Mouse (Mus musculus) neural tube, embryonic 14.5 days (tissue): ENCODE measurements around the gene Ablim1. TPM values are rescaled to one million over a fixed set of nuclear protein-coding genes. Genes with fewer than 3 reads are reported as not detected.

Experiments used
- ATAC-seq: fragments of 200-750 bp; cut with Nextera tagmentation; 2 replicates; pipeline ENCODE4 v1.8.0; 2017; ENCODE audit warnings: low read depth, mild to moderate bottlenecking, moderate TSS enrichment, moderate library complexity
- H3K27ac ChIP-seq: fragments of 300-500 bp; sonication (generic); 2 replicates; pipeline ENCODE4 v1.5.1; 2014; ENCODE audit warnings: low read depth, mild to moderate bottlenecking, control low read depth, low read length, moderate library complexity, mixed read lengths
- H3K27me3 ChIP-seq: fragments of 300-500 bp; sonication (generic); 2 replicates; pipeline ENCODE4 v1.6.1; 2014; ENCODE audit warnings: low read length; ENCODE audit not compliant: control insufficient read depth, insufficient read depth
- H3K36me3 ChIP-seq: fragments of 300-500 bp; sonication (generic); 2 replicates; pipeline ENCODE4 v1.6.1; 2014; ENCODE audit warnings: low read length, mixed read lengths; ENCODE audit not compliant: control insufficient read depth, insufficient read depth
- H3K4me1 ChIP-seq: fragments of 300-500 bp; sonication (generic); 2 replicates; pipeline ENCODE4 v1.6.1; 2014; ENCODE audit warnings: low read length; ENCODE audit not compliant: control insufficient read depth, insufficient read depth
- H3K4me2 ChIP-seq: fragments of 300-500 bp; sonication (generic); 2 replicates; pipeline ENCODE4 v1.6.1; 2014; ENCODE audit warnings: mild to moderate bottlenecking, low read depth, low read length, control low read depth
- H3K4me3 ChIP-seq: fragments of 300-500 bp; sonication (generic); 2 replicates; pipeline ENCODE4 v1.5.1; 2014; ENCODE audit warnings: low read depth, low read length, control low read depth, mixed read lengths
- H3K9ac ChIP-seq: fragments of 300-500 bp; sonication (generic); replicated peaks from 2 replicates; pipeline ENCODE4 v1.6.1; 2014; ENCODE audit warnings: low read depth, mild to moderate bottlenecking, control low read depth, low read length, mixed read lengths
- H3K9me3 ChIP-seq: fragments of 300-500 bp; sonication (generic); 2 replicates; pipeline ENCODE4 v1.6.1; 2016; ENCODE audit warnings: low read length; ENCODE audit not compliant: control insufficient read depth
- WGBS: fragments of 180-500 bp; shearing (Covaris S2); extraction: QIAGEN DNeasy Blood & Tissue Kit; methylation state at CpG from one replicate; pipeline ENCODE4 v1.1.7; 2014; 5-methylcytosine and 5-hydroxymethylcytosine counted together
- polyA plus RNA-seq: library from polyadenylated mRNA; unstranded; fragments of >200 nt; fragmentation: Nextera tagmentation; extraction: Ambion mirVana; gene quantifications from 2 replicates; pipeline ENCODE4 v1.2.1, GENCODE M21; 2014

The Ablim1 gene
- polyA plus RNA-seq, 1 experiment from 2014 or later, result 47.4 TPM

DNA sequence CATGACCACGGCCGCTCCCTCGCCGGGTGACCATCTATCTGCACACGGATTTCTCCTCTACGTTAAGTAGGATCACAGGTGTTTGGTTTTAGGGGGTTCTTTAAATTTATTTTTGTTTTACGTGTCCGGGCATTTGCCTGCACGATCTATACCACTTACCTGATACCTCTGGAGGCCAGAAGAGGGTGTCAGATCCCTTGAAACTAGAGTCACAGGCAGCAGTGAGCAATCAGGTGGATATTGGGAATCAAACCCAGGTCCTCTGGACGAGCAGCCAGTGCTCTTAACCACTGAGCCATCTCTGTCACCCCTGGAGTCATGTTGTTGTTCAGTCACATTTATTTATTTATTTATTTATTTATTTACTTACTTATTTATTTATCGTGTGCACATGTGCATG lies 15.6 kb upstream of the Ablim1 start:
- no peak for ATAC-seq
- Histone ChIP-seq H3K9ac (no peak overlapping the region), H3K9me3 (no peaks in the 10 kb centered on the region), H3K27me3 (no peaks in the 10 kb centered on the region), H3K27ac (no peak overlapping the region), H3K4me2 (no peak overlapping the region), H3K36me3 (no peaks in the 10 kb centered on the region), H3K4me1 (no peaks in the 10 kb centered on the region), H3K4me3 (no peak overlapping the region)
- WGBS, result 83% methylated on average over 11 of the region's 11 CpGs

DNA sequence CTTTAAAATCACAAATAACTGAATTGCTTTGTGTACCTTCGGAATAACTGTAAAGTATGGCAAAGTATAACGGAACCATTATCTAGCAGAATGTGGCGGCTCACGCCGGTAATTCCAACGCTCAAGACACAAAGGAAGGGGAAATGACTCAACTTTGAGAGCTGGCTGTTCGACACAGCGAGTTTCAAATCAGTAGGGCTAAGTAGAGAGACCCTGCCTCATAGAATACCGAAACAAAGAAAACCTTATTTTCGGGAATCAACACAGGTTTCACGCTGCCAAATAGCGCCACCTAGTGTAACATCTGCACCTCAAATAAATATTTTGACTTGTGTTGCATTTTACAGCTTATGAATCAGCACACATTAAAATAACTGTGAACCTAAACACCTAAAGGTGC lies 14.1 kb upstream of the Ablim1 start:
- WGBS, result 62% methylated on average over 12 of the region's 12 CpGs
- no peaks in the 10 kb centered on the region for H3K27me3 ChIP-seq
- no peaks in the 10 kb centered on the region for H3K4me1 ChIP-seq
- no peak overlapping the region for H3K4me3 ChIP-seq
- ATAC-seq, result no peak
- H3K9ac ChIP-seq, result no peak overlapping the region
- no peak overlapping the region for H3K27ac ChIP-seq
- no peaks in the 10 kb centered on the region for H3K9me3 ChIP-seq
- no peaks in the 10 kb centered on the region for H3K36me3 ChIP-seq
- H3K4me2 ChIP-seq, result no peak overlapping the region

DNA sequence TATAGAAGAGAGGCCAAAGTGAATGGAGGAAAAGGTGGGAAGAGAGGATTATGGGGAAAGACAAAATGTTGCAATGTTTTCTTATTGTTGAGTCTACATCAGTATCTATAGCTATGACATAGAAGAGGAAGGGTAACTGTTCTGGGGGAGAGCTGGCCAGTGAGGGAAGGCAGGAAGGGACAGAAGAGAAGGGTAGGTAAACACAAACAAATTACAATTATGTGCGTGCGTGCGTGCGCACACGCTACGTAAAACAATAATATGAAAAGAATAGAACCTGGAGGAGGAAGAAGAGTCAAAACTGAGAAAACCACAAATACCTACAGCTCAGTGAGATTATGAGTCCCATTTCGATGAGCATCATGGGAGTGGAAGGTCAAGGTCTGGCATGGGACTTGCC lies 13.6 kb upstream of the Ablim1 start:
- Histone ChIP-seq H3K27ac (no peak overlapping the region), H3K36me3 (no peaks in the 10 kb centered on the region), H3K4me3 (no peak overlapping the region), H3K9me3 (no peaks in the 10 kb centered on the region), H3K4me2 (no peak overlapping the region), H3K27me3 (no peaks in the 10 kb centered on the region), H3K9ac (no peak overlapping the region), H3K4me1 (no peaks in the 10 kb centered on the region)
- no peak for ATAC-seq
- 97% methylated on average over 7 of the region's 7 CpGs for WGBS

DNA sequence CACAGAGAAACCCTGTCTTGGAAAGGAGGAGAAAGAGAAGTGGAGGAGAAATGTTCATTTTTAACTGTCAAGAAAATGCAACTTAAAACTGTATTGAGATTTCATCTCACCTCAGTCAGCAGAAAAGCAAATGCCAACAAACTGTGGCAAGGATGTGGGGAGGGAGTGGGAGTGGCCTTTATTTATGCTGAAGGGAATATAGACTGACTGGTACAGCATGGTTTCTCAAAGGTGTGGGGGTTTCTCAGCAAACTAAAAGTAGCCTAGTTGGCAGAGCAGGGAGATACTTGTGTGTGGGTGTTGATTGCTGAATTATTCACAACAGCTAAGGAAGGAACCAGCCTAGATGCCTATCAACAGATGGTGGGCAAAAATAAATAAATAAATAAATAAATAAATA lies 13.0 kb upstream of the Ablim1 start:
- no peaks in the 10 kb centered on the region for H3K4me1 ChIP-seq
- H3K9me3 ChIP-seq, result no peaks in the 10 kb centered on the region

DNA sequence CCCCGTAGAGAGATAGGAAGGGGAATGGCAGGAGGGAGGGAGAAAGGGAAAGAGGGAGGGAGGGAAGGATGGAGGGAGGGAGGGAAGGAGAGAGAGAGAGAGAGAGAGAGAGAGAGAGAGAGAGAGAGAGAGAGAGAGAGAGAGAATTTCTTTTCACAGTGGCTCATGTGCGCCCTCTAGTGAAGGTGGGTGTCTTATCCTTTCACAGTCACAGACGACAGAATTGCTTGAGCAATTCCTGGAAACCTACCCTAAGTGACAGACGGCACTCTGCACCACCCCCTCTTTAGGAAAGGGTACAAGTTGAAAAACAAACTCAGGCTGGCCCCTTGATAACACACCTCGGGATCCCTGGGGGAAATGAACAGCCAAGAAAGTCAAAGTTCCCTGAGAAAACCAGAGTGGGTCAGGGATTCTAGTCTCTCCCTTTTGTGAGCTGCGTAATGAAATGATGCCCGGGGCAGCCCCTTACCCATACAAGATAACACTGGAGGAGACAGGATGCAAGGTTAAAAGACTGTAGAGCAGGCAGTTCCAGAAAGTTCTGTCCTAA lies 11.1 kb upstream of the Ablim1 start:
- ATAC-seq, result no peak
- no peaks in the 10 kb centered on the region for H3K9me3 ChIP-seq
- H3K4me2 ChIP-seq, result no peak overlapping the region
- no peaks in the 10 kb centered on the region for H3K36me3 ChIP-seq
- H3K4me3 ChIP-seq, result no peak overlapping the region
- no peak overlapping the region for H3K27ac ChIP-seq
- WGBS, result 38% methylated on average over 7 of the region's 7 CpGs
- no peaks in the 10 kb centered on the region for H3K27me3 ChIP-seq
- H3K4me1 ChIP-seq, result no peaks in the 10 kb centered on the region
- no peak overlapping the region for H3K9ac ChIP-seq

More for the DNA sequence above, 13.0 kb upstream of the Ablim1 start:
- Histone ChIP-seq H3K4me2 (no peak overlapping the region), H3K36me3 (no peaks in the 10 kb centered on the region), H3K27me3 (no peaks in the 10 kb centered on the region), H3K9ac (no peak overlapping the region), H3K27ac (no peak overlapping the region), H3K4me3 (no peak overlapping the region)
- ATAC-seq, result no peak

DNA sequence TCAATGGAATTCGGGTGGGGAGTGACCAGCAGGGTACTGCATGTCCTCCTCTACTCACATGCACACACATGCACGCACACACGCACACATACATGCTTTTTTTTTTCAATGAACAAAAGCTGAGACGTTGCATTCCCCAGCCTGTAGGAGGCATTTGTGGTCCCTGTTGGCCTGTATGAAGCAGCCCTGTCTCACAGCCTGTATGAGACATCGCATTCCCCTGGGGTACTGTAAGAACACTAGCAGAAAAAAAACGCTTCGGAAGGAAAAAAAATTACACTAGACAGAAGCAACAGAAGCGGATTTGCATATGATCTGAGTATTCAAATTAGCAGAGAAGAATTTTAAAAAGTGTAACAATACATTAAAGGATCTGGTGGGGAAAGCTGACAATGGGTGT lies 8.4 kb upstream of the Ablim1 start:
- no peak overlapping the region for H3K27ac ChIP-seq
- H3K4me1 ChIP-seq, result no peaks in the 10 kb centered on the region
- no peak for ATAC-seq
- H3K9me3 ChIP-seq, result no peaks in the 10 kb centered on the region
- no peaks in the 10 kb centered on the region for H3K36me3 ChIP-seq
- no peak overlapping the region for H3K9ac ChIP-seq
- H3K27me3 ChIP-seq, result no peaks in the 10 kb centered on the region
- 76% methylated on average over 8 of the region's 8 CpGs for WGBS
- H3K4me2 ChIP-seq, result no peak overlapping the region
- H3K4me3 ChIP-seq, result no peak overlapping the region

DNA sequence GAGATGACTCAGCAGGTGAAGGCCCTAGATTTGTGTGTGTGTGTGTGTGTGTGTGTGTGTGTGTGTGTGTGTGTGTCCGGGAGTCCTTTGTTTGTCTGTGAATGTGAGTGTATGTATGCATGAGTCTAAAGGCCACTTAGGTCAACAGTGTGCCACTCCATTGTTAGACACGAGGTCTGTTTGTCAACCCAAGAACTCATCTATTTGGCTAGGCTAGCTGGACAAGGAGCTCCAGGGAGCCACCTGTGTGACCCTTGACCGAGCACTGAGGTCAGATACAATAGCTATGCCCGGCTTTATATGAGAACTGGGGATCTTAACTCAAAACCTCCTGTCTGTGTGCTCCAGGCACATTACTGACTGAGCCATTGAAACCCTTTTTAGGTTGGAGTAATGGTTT lies 7.8 kb upstream of the Ablim1 start:
- no peak overlapping the region for H3K4me2 ChIP-seq
- H3K36me3 ChIP-seq, result no peaks in the 10 kb centered on the region
- H3K27ac ChIP-seq, result no peak overlapping the region
- no peak for ATAC-seq
- no peak overlapping the region for H3K4me3 ChIP-seq
- H3K4me1 ChIP-seq, result no peaks in the 10 kb centered on the region
- H3K9ac ChIP-seq, result no peak overlapping the region
- no peaks in the 10 kb centered on the region for H3K27me3 ChIP-seq
- H3K9me3 ChIP-seq, result no peaks in the 10 kb centered on the region
- WGBS, result 70% methylated on average over 4 of the region's 4 CpGs

DNA sequence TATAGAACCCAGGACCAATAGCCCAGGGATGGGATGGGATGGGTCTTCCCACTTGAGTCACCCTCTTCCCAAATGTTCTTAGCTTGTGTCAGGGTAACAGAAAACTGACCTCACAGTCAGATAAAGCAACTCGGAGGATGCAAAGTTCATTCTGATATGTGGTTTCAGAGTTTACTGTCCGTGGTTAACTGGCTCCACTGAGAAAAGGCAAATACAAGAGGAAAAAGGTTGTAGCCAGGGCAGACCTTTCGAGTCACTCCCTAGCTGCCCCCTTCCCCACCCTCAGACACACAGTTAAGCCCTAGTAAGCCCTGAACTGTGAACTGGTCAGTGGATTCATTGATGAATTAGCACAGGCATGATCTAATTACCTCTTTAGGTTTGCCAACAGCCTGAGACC lies 7.1 kb upstream of the Ablim1 start:
- no peak overlapping the region for H3K27ac ChIP-seq
- H3K4me1 ChIP-seq, result no peaks in the 10 kb centered on the region
- H3K4me3 ChIP-seq, result no peak overlapping the region
- WGBS, result 95% methylated on average over 3 of the region's 3 CpGs
- ATAC-seq, result no peak
- no peaks in the 10 kb centered on the region for H3K27me3 ChIP-seq
- no peak overlapping the region for H3K9ac ChIP-seq
- H3K4me2 ChIP-seq, result no peak overlapping the region
- no peaks in the 10 kb centered on the region for H3K36me3 ChIP-seq
- H3K9me3 ChIP-seq, result no peaks in the 10 kb centered on the region

DNA sequence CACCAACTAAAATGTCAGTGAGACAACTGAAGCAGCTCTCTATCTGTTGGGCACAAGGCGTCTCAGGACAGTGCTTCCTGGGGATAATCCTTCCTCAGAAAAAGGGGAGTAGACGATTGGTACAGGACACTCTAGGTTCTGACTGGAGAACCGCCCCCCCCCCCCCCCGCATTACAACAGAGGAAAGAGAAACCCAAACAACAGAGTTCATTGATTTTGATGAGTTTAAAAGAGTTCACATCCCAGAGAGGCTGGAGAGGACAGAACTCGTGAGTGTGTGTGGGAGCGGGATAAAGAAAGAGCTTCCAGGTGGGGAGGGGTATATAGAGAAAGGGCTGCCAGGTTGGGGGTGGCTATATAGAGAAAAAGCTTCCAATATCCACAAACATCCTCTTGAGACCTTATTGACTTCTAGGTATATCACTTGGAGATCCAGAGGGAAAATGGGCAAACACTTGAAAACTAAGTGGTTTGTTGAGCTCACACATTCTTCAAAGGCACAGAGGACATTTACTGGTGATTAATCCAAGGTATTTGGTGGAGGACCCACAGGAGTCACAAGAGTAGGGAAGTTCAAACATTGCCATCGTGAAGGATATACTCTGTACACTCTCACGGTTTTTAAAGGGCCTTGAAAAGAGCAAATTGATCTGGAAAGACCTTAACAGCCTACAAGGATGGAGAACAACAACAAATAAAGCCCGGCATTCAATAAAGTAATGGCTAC lies 6.1 kb upstream of the Ablim1 start:
- WGBS, result 89% methylated on average over 9 of the region's 9 CpGs
- Histone ChIP-seq H3K36me3 (no peaks in the 10 kb centered on the region), H3K9ac (no peak overlapping the region), H3K4me3 (no peak overlapping the region), H3K9me3 (no peaks in the 10 kb centered on the region), H3K27ac (no peak overlapping the region), H3K4me2 (no peak overlapping the region), H3K4me1 (no peaks in the 10 kb centered on the region), H3K27me3 (no peaks in the 10 kb centered on the region)
- no peak for ATAC-seq
